Mouse (Mus musculus) cerebellum, adult 2 months (tissue): ENCODE measurements at regions not wholly inside any gene's neighbourhood (a gene's known extent, or its start where the extent isn't known, plus 50 kb on each side); places are given as distances from the start of the nearest gene placed in this dataset.

ENCODE experiments used
- DNase-seq, 2 experiments: peaks; one replicate each; pipeline ENCODE4 v3.0.0; 2021
- H3K27ac ChIP-seq: fragments of 200-500 bp; 2 replicates; pipeline ENCODE4 v1.5.1; 2012; ENCODE audit warnings: low read length, control low read depth, inconsistent platforms; ENCODE audit not compliant: insufficient read depth
- H3K27me3 ChIP-seq: fragments of 200-500 bp; 2 replicates; pipeline ENCODE4 v1.6.1; 2012; ENCODE audit warnings: inconsistent platforms, mild to moderate bottlenecking, low read length, moderate library complexity; ENCODE audit not compliant: control insufficient read depth, insufficient read depth
- H3K4me1 ChIP-seq: fragments of 200-500 bp; 2 replicates; pipeline ENCODE4 v1.6.1; 2011; ENCODE audit warnings: low read length; ENCODE audit not compliant: control insufficient read depth, insufficient read depth
- H3K4me3 ChIP-seq: fragments of 200-500 bp; replicated peaks from 2 replicates; pipeline ENCODE3; 2011; ENCODE audit warnings: mild to moderate bottlenecking, low read depth, low read length, control low read depth; ENCODE audit not compliant: insufficient read depth
- CTCF ChIP-seq: fragments of 200-500 bp; IDR thresholded peaks from 2 replicates; pipeline ENCODE4 v1.5.1; 2011; ENCODE audit warnings: low read depth, mild to moderate bottlenecking, control low read depth, low read length, moderate library complexity, borderline replicate concordance; ENCODE audit not compliant: insufficient read depth
- POLR2A ChIP-seq: fragments of 200-500 bp; IDR thresholded peaks from 2 replicates; pipeline ENCODE4 v1.6.1; 2011; ENCODE audit warnings: low read length, control low read depth, borderline replicate concordance; ENCODE audit not compliant: insufficient read depth
- WGBS: fragments of 180-500 bp; shearing (Covaris S2); methylation state at CpG from one replicate; pipeline ENCODE4 v1.1.7; 2018; 5-methylcytosine and 5-hydroxymethylcytosine counted together

DNA sequence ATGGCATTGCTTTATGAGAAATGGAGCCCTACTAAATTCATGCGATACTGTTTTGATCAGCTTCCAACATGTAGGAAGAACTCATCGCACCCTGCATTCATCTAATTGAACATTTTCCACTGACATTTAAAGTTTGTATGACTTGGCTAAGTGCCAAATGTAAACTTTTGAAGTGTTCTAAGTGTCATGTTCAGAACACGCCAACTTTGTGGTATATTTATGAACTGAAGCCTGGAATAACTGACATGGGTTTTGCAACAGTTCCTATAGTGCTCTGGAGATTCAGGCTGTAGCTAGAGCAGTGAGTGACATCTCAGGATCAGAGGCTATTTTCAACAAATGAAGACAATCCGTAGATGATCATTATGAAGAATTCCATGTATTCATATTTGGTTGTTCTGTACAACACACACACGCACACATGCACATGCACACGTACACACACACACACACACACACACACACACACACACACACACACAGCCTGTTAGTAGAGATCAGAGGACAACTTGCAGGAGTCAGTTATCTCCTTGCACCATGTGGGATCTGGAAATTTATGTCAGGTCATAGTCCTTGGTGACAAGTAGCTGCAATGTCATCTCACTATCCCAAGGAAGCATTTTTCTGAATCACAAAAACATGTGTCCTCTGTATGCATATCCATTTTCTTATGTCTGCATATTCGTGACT is 349.5 kb upstream of the Adgrl3 start:
- 63% methylated on average over 7 of the region's 7 CpGs for WGBS

DNA sequence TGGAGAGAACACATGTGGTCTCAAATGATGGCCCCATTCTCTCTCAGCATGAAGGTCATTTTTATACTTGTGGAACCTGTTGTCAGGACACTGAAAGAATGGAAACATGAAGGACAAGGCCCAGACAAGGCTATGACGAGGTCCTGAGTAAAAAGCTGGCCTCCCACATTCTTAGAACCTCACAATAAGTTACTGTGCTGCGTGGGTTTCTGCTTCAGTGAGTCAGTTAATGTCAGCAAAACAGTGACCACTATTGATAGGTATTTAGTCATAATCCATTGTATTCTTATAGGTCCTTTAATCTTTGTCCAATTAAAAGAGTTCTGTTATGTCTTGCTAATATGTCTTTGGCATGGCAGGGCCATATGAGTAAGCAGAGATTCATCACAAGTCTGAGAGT is 336.5 kb upstream of the Adgrl3 start:
- TF ChIP-seq POLR2A (no peak), CTCF (no peak)
- no peak overlapping the region for H3K27ac ChIP-seq
- H3K4me1 ChIP-seq: no peaks in the 10 kb centered on the region
- H3K4me3 ChIP-seq: no peak overlapping the region
- DNase-seq: no peak
- H3K27me3 ChIP-seq: no peaks in the 10 kb centered on the region
- WGBS: 36% methylated on average over 2 of the region's 2 CpGs

More for the DNA sequence above, 349.5 kb upstream of the Adgrl3 start:
- no peak for DNase-seq
- no peak overlapping the region for H3K27ac ChIP-seq
- no peaks in the 10 kb centered on the region for H3K27me3 ChIP-seq
- H3K4me3 ChIP-seq: no peak overlapping the region
- H3K4me1 ChIP-seq: no peaks in the 10 kb centered on the region
- no peak for TF ChIP-seq POLR2A
- TF ChIP-seq CTCF: no peak

DNA sequence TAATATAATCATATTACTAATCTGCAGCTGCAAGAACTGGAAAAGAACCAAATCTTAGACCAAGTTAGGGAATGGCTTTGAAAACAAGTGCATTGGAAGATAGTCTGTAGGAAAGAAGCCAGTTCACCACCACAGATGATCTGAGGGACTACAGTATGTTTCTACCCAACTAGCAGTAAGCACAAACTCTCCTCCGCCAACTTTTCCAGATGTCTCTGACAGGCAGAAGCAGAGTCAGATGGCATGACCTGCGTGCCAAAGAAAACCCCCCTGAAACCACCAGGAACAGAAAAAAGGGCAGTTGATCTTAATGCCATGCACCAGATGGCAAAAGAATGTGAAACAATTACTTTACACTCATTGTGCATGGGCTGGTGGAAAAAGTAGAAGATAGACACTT is 319.1 kb upstream of the Adgrl3 start:
- TF ChIP-seq POLR2A (no peak), CTCF (no peak)
- H3K4me1 ChIP-seq: no peaks in the 10 kb centered on the region
- no peak for DNase-seq
- no peak overlapping the region for H3K27ac ChIP-seq
- H3K27me3 ChIP-seq: no peaks in the 10 kb centered on the region
- no peak overlapping the region for H3K4me3 ChIP-seq
- WGBS: 24% methylated on average over 2 of the region's 2 CpGs

DNA sequence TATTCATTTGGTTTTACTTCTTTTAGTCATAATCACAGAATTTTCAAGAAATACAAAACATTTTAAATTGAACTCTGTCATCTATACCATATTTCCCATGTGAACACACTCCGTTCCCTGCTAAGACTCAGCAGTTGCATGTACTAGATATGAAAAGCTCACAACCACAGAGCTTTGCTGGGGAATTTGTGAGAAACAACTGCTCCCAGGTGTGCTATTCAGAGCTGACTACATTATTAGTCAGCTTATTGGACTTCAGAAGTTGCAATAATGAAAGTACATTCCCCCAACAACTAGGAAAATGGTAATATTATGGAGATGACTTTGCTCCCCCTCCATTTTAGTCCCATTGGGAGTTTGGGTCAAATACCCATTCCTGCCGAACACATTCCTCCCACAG is 315.2 kb upstream of the Adgrl3 start:
- DNase-seq: no peak
- H3K27me3 ChIP-seq: no peaks in the 10 kb centered on the region
- TF ChIP-seq CTCF (no peak), POLR2A (no peak)
- no peaks in the 10 kb centered on the region for H3K4me1 ChIP-seq
- H3K4me3 ChIP-seq: no peak overlapping the region
- 77% methylated on average over 2 of the region's 2 CpGs for WGBS
- no peak overlapping the region for H3K27ac ChIP-seq

DNA sequence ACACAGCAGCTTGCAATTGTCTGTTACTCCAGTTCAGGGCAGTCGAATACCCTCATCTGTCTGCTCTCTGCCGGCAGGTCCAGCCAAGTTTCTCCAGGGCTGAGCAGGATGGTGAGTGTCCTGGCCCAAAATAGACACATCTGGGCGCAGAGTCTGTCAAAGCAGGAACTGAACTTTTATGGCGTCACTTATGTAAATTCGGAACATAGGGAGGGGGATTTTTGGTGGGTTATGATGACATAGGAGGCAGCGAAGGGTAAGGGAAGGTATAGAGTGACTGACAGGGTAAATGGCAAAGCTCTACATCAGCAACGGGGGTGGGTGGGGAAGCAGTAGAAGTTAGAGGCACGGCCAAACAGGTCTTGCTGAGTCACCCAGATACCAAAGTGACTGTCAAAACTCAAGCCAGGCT is 313.3 kb upstream of the Adgrl3 start:
- H3K4me3 ChIP-seq: no peak overlapping the region
- WGBS: 52% methylated on average over 8 of the region's 8 CpGs

More for the DNA sequence above, 313.3 kb upstream of the Adgrl3 start:
- Histone ChIP-seq H3K27me3 (no peaks in the 10 kb centered on the region), H3K27ac (no peak overlapping the region), H3K4me1 (no peaks in the 10 kb centered on the region)
- no peak for DNase-seq
- no peak for TF ChIP-seq CTCF
- TF ChIP-seq POLR2A: no peak
